Mouse (Mus musculus) limb, embryonic 13.5 days (tissue): ENCODE data around the gene Ppef2. TPM values are rescaled to one million over a fixed set of nuclear protein-coding genes. Genes with fewer than 3 reads are reported as not detected.
A peak's percentile ranks its signal among the peaks of the same experiment; 100 is the strongest.

Experiments
- ATAC-seq: fragments of 200-750 bp; cut with Nextera tagmentation; 2 replicates; pipeline ENCODE4 v1.8.0; 2017; ENCODE audit warnings: low read depth, moderate number of reproducible peaks, moderate TSS enrichment; ENCODE audit not compliant: low FRiP score
- H3K27ac ChIP-seq: fragments of 300-500 bp; sonication (generic); 2 replicates; pipeline ENCODE4 v1.5.1; 2015; ENCODE audit warnings: inconsistent platforms, mild to moderate bottlenecking, moderate library complexity
- H3K27me3 ChIP-seq: fragments of 300-500 bp; sonication (generic); 2 replicates; pipeline ENCODE4 v1.6.1; 2015; ENCODE audit warnings: mild to moderate bottlenecking, inconsistent platforms
- H3K36me3 ChIP-seq: fragments of 300-500 bp; sonication (generic); 2 replicates; pipeline ENCODE4 v1.6.1; 2015; ENCODE audit warnings: inconsistent platforms, mild to moderate bottlenecking, moderate library complexity
- H3K4me1 ChIP-seq: fragments of 300-500 bp; sonication (generic); 2 replicates; pipeline ENCODE4 v1.6.1; 2015; ENCODE audit warnings: inconsistent platforms
- H3K4me2 ChIP-seq: fragments of 300-500 bp; sonication (generic); replicated peaks from 2 replicates; pipeline ENCODE4 v1.6.1; 2015; ENCODE audit warnings: inconsistent platforms, mild to moderate bottlenecking, moderate library complexity
- H3K4me3 ChIP-seq: fragments of 300-500 bp; sonication (generic); 2 replicates; pipeline ENCODE4 v1.5.1; 2015; ENCODE audit warnings: moderate library complexity, mild to moderate bottlenecking, inconsistent platforms
- H3K9ac ChIP-seq: fragments of 300-500 bp; sonication (generic); 2 replicates; pipeline ENCODE4 v1.6.1; 2015; ENCODE audit warnings: mild to moderate bottlenecking, inconsistent platforms
- H3K9me3 ChIP-seq: fragments of 300-500 bp; sonication (generic); 2 replicates; pipeline ENCODE4 v1.6.1; 2016; ENCODE audit warnings: inconsistent platforms
- WGBS: fragments of 180-500 bp; shearing (Covaris S2); methylation state at CpG from one replicate; pipeline ENCODE4 v1.1.7; 2015; 5-methylcytosine and 5-hydroxymethylcytosine counted together
- polyA plus RNA-seq: library from polyadenylated mRNA; unstranded; fragments of >200 nt; fragmentation: Nextera tagmentation; extraction: Ambion mirVana; gene quantifications from 2 replicates; pipeline ENCODE4 v1.2.1, GENCODE M21; 2015

Ppef2 gene
- 0.06 and 0.13 TPM in 2 replicates for polyA plus RNA-seq

DNA sequence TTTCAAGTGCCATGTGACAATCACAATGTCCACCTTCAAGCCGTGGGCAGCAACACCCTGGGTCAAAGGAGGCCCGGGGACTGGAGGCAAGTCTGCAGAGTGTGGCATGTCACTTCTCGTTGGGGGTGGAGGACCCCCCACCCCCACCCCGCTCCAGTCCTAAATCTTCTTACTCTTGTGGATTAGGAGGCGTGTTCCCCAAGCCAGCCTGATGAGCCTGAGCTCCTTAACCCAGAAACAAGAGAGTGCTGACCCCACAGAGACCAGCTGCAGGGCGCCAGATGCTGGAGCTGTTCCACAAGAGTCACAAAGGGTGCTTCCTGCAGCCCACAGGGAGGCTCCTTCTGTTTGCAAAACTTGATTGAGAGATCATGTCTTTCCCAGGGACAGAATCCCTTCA lies at the start of gene Ppef2:
Gene Ppef2, minus strand, starts transcription at position 61 of the 400 bp plus-strand sequence.
- Histone ChIP-seq H3K9me3 (no peaks in the 10 kb centered on the region), H3K4me3 (no peak within 1 kb of the TSS), H3K4me2 (no peak within 1 kb of the TSS), H3K9ac (no peak within 1 kb of the TSS), H3K4me1 (peaks cover 14% of the 10 kb centered on the region), H3K36me3 (no peaks in the 10 kb centered on the region), H3K27ac (no peak within 1 kb of the TSS), H3K27me3 (no peaks in the 10 kb centered on the region)
- no peak for ATAC-seq
- WGBS: 17% methylated on average over 6 of the region's 6 CpGs

DNA sequence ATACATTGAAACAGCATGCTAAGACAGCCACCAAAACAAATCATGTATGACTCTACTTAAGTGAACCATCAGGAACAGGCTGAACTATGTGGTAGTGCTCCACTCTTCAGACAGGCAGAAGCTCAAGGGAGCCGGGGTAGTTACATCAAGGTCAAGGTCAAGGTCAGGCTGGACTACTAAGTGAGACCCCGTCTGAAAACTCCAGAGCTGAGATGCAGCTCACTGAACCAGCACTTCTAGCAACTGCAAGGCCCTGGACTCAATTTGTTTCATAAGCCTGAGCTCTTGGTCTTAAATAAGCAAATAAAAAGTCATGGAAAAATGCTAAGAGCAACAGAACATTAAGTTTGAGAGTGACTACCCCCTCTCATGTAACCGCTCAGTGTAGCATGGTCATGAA lies 48.2 kb upstream of the Ppef2 start:
- Histone ChIP-seq H3K4me3 (no peak overlapping the region), H3K27ac (no peak overlapping the region), H3K9me3 (no peaks in the 10 kb centered on the region), H3K36me3 (peaks cover 76% of the 10 kb centered on the region), H3K4me2 (no peak overlapping the region), H3K27me3 (no peaks in the 10 kb centered on the region), H3K9ac (no peak overlapping the region), H3K4me1 (peaks cover 12% of the 10 kb centered on the region)
- WGBS: 85% methylated on average over 3 of the region's 3 CpGs
- ATAC-seq: no peak

DNA sequence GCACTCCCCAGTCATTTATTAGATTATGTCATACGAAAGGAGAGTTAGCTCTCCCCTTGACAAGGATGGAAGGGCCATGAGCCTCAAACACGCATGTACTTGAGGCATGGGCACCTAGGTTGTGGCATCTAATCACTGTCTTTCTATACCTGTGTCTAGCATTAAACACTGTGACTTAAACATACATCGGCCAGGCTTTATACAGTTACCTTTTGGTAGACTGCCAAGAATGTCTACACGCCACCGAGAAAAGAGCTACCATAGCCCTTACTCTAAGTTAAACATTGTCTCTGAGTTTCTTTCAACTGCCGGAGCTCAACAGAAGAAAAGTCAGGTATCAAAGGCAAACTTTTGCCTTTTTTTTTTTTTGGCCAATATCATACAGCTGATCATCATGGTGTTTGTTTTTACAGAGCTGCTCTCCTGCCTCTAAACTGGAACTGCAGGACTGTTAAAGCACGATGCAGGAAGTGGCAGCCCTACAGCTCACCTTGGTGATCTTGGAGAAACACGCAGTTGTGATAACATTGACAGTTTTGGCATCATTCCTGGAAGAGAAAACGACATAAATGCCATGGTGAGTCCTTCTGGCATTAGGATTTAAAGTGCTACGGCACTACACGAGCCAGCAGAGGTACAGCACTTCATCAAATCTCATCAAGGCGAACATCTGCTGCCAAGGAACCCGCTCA lies 46.2 kb upstream of the Ppef2 start:
- 91% methylated on average over 13 of the region's 13 CpGs for WGBS
- Histone ChIP-seq H3K27me3 (no peaks in the 10 kb centered on the region), H3K27ac (no peak overlapping the region), H3K4me2 (no peak overlapping the region), H3K9me3 (no peaks in the 10 kb centered on the region), H3K36me3 (peaks cover 93% of the 10 kb centered on the region), H3K9ac (no peak overlapping the region), H3K4me1 (no peaks in the 10 kb centered on the region), H3K4me3 (no peak overlapping the region)
- ATAC-seq: no peak

DNA sequence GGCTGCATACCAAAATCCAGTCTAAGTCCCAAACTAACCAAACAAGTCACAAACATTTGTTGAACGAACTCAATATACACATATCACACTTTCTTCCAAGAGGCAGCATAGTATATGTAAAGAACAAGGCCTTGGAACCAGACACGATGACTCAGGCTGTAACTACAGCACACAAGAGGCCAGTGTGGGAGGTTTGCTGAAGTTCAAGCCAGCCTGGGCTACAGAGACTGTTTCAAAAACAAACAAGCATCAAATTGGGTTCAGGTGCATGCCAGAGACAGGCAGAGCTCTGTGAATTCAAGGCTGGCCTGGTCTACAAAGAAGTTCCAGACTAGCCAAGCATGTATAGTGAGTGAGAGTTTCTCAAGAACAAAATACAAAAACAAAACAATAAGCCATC lies 38.4 kb upstream of the Ppef2 start:
- Histone ChIP-seq H3K36me3 (peaks cover 94% of the 10 kb centered on the region), H3K9me3 (no peaks in the 10 kb centered on the region), H3K4me1 (no peaks in the 10 kb centered on the region), H3K4me3 (no peak overlapping the region), H3K27ac (no peak overlapping the region), H3K4me2 (no peak overlapping the region), H3K9ac (no peak overlapping the region), H3K27me3 (no peaks in the 10 kb centered on the region)
- 91% methylated on average over 2 of the region's 2 CpGs for WGBS
- no peak for ATAC-seq

DNA sequence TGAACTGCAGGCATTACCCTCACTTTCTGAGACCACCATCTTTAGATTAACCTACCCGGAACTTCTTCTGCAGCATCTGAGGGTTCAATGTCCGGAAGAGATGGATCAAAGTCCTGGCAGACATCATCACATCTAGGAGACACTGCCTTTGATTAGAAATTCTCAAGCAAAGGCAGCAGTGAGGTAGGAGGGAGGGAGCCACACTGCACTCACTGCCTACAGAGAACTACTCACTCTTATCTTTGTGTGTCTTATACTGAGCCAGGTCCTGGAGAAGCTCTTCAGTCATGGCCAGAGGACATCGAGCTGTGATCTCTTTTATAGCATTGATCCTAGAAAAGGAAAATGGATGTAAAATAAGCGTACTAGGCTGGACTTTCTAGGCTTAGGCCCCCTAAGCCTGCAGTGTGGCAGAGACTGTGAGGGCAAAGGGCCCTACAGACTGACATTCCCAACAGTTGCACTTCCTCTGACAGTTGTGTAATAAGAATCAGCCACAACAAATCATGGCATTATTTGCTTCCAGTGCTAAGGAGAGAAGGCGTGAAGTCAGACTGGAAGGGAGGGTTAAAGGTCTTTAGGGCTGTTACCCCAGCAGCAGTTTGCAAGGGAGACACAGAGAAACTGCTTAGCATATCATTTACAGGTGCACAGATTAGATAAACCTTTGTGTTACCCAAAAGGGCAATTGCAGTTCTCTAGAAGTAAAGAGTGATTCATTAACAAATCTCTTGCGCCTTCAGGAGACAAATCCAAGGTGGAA lies 35.8 kb upstream of the Ppef2 start:
- no peak for ATAC-seq
- Histone ChIP-seq H3K27me3 (no peaks in the 10 kb centered on the region), H3K9me3 (no peaks in the 10 kb centered on the region), H3K4me1 (no peaks in the 10 kb centered on the region), H3K4me3 (no peak overlapping the region), H3K36me3 (peaks cover 96% of the 10 kb centered on the region), H3K4me2 (no peak overlapping the region), H3K27ac (no peak overlapping the region), H3K9ac (no peak overlapping the region)
- 91% methylated on average over 6 of the region's 6 CpGs for WGBS

DNA sequence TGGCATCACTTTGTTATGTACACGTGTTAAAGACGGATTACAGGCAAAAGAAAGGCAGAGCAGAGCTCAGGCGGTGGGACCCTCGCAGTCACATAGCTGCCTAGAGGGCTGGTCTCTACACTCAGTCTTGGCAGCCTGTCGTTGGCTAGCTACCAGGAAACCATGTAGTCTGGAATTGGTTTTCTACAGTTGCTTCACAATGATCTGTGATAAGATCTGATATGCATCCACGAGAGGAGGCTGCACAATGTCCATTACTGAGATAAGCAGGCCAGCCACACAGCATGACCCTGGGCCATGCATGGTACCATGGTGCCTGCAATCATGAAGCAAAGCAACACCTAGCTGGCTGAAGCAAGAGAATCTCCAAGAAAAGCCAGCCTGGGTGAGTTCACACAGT lies 31.8 kb upstream of the Ppef2 start:
- 87% methylated on average over 6 of the region's 6 CpGs for WGBS
- H3K27me3 ChIP-seq: no peaks in the 10 kb centered on the region
- no peaks in the 10 kb centered on the region for H3K9me3 ChIP-seq
- no peaks in the 10 kb centered on the region for H3K4me1 ChIP-seq
- no peak overlapping the region for H3K9ac ChIP-seq
- H3K27ac ChIP-seq: no peak overlapping the region
- ATAC-seq: no peak
- no peak overlapping the region for H3K4me2 ChIP-seq
- no peak overlapping the region for H3K4me3 ChIP-seq
- peaks cover 82% of the 10 kb centered on the region for H3K36me3 ChIP-seq

DNA sequence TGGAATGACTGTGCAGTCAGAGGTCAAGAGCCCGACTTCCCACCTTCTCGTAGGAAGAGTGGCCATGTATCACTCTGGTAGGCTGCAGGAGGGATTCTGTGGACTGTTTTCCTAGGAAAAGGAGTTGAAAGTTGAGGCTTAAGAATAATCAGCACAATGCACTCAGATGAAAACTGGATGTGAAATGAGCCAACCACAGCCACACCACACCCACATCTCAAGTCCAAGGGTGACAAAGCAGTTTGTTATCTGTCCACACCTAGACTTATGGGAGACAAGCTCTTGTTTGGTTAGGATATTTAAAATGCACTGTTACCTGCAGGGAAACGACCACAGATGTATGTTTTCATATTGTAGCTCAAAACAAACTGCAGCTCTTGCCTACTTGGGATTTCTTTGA lies 27.0 kb upstream of the Ppef2 start:
- H3K36me3 ChIP-seq: peaks cover 37% of the 10 kb centered on the region
- 67% methylated on average over 3 of the region's 3 CpGs for WGBS
- H3K9me3 ChIP-seq: no peaks in the 10 kb centered on the region
- no peaks in the 10 kb centered on the region for H3K27me3 ChIP-seq
- no peak overlapping the region for H3K4me3 ChIP-seq
- ATAC-seq: no peak
- H3K27ac ChIP-seq: no peak overlapping the region
- H3K4me2 ChIP-seq: no peak overlapping the region
- no peak overlapping the region for H3K9ac ChIP-seq
- peaks cover 9% of the 10 kb centered on the region for H3K4me1 ChIP-seq

DNA sequence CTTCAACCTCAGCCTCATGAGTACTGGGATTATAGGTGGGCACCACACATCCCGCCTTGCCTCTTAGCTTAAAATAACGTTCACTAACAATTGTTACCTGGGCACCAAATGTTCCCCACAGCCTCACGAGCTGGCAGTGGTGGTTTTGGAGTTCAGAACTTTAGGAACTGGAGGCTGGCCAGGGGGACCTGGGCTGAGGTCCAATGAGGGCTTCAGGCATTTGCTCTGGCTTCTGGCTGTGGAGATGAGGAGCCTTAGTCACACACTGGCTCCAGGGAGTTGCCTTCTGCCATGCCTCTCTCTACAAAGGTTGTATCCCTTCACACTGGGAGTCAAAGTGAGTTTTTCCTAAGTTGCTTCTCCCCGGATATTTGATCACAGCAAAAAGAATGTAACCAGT lies 26.5 kb upstream of the Ppef2 start:
- no peak overlapping the region for H3K4me2 ChIP-seq
- H3K27me3 ChIP-seq: no peaks in the 10 kb centered on the region
- H3K4me1 ChIP-seq: peaks cover 10% of the 10 kb centered on the region
- no peaks in the 10 kb centered on the region for H3K9me3 ChIP-seq
- no peak overlapping the region for H3K27ac ChIP-seq
- 75% methylated on average over 4 of the region's 4 CpGs for WGBS
- H3K36me3 ChIP-seq: peaks cover 31% of the 10 kb centered on the region
- ATAC-seq: no peak
- H3K9ac ChIP-seq: no peak overlapping the region
- no peak overlapping the region for H3K4me3 ChIP-seq

DNA sequence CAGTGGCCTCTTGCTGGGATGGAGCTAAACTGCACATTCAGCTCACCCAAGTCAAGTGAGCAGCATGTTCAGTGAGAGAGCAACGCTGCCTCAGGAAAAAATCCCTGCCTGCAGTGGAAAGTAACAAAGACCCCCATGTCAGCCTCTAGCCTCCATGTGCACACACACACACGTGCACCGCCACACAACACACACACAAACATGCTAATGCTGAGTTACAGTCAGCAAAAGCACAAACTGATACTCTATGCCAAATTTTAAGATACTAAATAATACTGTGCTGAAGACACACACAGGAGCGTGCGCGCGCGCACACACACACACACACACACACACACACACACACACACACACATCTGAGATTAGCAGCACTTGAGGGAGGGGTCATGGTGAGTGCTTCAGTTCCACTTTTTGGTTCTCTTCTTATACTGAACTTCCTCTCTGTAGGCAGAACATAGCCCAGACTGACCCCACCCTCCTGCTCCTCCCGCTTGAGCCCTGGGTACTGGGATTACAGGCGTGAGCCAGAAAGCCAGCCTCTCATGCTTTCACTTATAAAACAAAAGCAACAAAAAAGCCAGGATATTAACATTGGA lies 23.0 kb upstream of the Ppef2 start:
- no peaks in the 10 kb centered on the region for H3K27me3 ChIP-seq
- ATAC-seq: no peak
- H3K27ac ChIP-seq: no peak overlapping the region
- peaks cover 12% of the 10 kb centered on the region for H3K4me1 ChIP-seq
- no peak overlapping the region for H3K9ac ChIP-seq
- no peaks in the 10 kb centered on the region for H3K9me3 ChIP-seq
- peak overlapping the region; percentile 91; the same call in 1 of the 2 replicates for H3K4me2 ChIP-seq
- 0 out of 2 replicates have a peak, but pooled peaks cover under 1% of the 10 kb centered on the region for H3K36me3 ChIP-seq
- WGBS: 78% methylated on average over 10 of the region's 10 CpGs
- H3K4me3 ChIP-seq: no peak overlapping the region

DNA sequence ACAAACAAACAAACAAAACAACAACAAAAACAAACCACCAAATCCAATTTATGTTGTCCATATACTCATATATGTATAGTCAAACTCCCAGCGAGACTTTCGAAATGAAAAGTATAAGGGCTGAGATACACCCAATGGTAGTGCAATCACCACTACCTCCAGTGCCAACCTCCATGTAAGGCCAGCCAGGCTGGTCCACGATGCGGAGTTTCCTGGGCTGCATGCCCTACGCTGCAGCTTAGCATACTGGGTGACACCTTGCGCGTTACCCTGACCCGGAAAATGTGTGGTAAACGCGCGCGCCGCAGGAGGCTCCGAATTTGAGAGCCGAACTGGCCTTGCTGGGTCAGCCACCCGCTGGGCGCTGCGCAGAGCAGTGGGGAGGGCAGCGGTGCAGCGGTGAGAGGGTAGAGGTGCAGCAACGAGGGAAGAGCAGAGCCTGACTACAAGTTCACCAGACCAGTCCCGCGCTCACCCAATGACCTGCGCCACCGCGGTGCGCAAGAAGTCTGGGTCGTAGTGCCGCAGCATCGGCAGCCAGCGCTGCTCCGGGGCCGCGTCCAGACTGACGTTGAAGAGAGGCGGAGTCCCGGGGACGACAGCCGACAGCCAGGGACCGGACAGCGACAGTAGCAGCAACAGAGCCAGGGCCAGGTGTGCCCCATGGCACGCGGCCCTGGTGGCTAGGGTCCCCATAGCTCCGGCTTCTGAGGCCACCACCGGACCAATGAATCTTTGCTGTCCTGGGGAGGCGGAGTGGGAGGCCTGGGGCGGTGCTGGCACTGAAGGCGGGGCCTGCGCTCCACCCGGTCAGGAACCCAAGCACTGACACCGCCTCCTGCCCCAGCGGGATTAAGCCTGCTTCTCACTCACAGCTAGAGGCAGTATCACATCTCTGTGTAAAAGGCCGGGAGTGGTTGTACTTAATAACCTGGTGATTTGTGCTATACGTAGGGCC lies 21.6 kb upstream of the Ppef2 start, which contains the start of gene Naaa:
Gene Naaa, minus strand, starts transcription at position 734 of the 958 bp plus-strand sequence.
- 3% methylated on average over 54 of the region's 54 CpGs for WGBS
- Histone ChIP-seq H3K4me1 (peaks cover 12% of the 10 kb centered on the region), H3K4me2 (peak within 1 kb of the TSS; percentile 91), H3K9me3 (no peaks in the 10 kb centered on the region), H3K27ac (no peak within 1 kb of the TSS), H3K27me3 (no peaks in the 10 kb centered on the region), H3K4me3 (peak within 1 kb of the TSS; percentile 67), H3K9ac (peak within 1 kb of the TSS; percentile 64), H3K36me3 (no peaks in the 10 kb centered on the region)
- peak; percentile 92 for ATAC-seq

DNA sequence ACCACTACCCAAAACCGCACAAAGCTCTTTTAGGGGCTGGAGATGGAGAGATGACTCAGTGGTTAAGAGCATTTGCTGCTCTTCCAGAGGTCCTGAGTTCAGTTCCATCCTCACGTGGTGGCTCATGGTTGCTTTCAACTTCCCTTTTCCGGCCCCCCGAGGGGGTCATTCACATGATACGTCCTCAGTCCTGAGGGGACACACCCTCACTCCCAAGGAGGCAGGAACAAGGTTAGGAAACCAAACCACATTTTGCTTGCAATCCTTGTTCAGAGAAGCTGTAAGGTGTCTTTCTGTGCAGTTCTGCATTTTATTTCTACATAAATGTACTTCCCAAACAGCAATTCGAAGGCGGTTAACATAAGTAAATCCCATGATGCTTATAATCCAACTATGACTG lies 14.4 kb upstream of the Ppef2 start:
- Histone ChIP-seq H3K4me2 (no peak overlapping the region), H3K36me3 (no peaks in the 10 kb centered on the region), H3K9me3 (no peaks in the 10 kb centered on the region), H3K9ac (no peak overlapping the region), H3K27ac (no peak overlapping the region), H3K27me3 (no peaks in the 10 kb centered on the region), H3K4me3 (no peak overlapping the region), H3K4me1 (no peaks in the 10 kb centered on the region)
- 90% methylated on average over 7 of the region's 7 CpGs for WGBS
- ATAC-seq: no peak
